Mouse (Mus musculus) embryo, embryonic 10 days (tissue): ENCODE results near the gene Cox20.
"Not testable (repeated sequence)": the region's sequence is repeated elsewhere in the genome, so short reads cannot be mapped to it uniquely, and the experiment has no call there.

Experiments
- DNase-seq: peaks from one replicate; pipeline ENCODE4 v3.0.0-alpha.2; 2015; ENCODE audit warnings: low spot score

Gene Cox20

DNA sequence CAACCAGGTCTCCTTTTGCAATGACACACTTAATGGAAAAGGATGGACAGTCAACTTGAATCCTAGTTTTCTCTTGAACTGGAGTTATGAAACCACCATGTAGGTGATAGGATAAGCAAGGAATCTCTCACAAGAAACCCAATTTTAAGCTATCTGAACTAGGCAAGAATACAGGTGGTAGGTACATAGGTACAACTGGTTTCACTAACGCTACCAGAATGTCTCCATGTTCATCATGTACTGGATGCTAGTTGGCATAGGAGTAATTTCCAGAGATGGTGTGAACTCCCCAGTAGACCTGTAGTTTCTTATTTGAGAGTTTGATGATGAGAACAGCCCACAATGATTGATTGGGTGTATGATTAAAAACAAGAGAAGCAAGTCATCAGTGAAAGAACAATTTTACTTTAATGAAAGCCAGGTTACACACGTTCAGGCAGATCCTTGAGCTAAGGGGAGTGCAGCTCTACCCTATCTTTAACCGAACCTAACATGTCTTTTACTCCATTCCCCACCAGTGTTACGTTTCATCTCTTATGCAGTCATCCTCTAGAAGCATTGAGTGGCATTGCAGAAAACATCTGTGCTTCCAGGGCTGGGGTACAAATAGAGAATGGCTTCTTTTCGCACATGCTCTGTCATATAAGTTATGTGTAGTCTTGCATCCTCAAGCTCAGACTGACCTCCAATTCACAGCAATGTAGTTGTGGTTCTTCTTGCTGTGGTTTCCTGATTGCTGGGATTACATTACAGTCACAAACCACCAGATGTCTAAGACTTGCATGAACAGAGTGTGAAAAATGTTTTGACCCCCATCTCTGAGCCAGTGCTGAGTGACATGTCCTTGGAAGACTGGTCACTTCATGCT, 2.0 kb downstream of the Cox20 start:
- DNase-seq = peak; percentile 58

DNA sequence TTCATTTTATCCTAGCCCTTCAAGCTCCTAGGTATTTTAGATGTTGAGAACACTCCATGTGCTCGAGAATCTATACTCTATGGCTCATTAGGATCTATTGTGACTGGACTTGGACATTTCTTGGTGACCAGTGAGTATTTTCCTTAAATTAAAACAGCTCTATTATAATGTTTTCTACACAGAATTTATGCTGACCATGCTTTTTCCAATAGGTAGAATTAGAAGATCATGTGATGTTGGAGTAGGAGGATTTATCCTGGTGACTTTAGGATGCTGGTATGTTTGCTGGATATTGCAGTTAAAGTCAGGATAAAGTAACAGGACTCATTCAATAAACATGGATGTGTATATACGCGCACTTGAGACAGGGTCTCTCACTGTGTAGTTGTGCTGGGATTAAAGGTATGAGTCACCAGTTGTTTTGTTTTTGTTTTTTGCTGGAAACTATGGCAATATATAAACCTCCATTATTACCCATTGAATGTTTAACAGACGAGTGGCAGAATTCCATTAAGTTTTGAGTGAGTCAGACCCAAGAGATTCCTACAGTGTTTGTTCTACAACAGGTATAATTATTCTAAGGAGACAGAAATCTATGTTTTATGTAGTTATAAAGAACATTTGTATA, 2.9 kb downstream of the Cox20 start:
- no peak for DNase-seq

DNA sequence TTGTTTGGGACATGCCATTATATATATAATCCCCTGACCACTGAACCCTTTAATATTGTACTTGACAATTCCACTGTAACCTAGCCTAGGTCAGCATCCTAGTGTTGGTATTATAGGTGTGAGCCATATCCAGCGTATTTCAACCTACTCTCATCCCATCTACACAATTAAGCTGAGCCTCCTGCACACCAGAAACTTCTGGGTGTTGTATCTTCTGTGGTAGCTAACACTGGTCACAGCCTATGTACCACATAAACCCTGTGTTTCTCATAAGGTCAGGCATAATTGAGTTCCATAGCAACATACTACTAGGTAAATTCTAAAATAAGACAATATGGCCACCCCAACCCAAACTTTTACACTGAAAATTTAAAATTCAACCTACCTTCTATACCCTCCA, 4.3 kb downstream of the Cox20 start:
- DNase-seq = no peak

DNA sequence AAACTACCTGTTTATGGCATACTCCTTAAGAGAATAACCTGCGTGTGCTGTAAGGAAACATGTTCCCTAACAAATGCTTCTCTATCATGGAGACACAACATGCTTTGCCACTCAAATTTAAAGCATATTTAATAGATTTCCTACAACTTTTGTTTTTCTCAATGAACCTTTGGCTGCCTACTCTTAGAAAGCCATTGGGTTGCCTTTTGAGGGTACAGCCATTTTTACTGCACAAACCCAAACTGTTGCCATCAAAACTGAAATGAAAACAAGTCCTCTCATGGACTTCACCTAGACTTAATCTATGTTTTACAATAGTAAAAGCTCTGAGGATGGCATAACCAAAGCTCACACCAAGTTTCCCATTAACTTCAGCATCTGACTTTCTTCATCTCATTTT, 5.6 kb downstream of the Cox20 start:
- DNase-seq = no peak

DNA sequence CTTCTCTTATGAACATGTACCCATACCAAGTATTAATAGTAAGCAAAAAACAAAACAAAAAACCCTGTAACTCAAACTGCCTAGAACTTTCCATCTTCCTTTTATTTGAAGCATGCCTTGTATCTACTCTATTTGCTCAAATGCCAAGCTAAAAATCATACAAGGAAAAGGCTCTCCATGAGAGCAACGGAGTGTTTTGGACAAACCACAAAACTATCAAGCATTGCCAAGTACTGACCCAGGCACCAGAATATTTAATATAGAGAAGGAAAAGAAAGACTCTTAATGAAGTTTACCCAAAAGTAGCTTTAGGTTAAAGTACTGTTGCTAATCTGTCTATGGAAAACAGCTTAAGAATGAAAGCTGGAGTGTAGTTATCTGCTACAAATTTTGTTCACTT, 7.4 kb downstream of the Cox20 start:
- no peak for DNase-seq

DNA sequence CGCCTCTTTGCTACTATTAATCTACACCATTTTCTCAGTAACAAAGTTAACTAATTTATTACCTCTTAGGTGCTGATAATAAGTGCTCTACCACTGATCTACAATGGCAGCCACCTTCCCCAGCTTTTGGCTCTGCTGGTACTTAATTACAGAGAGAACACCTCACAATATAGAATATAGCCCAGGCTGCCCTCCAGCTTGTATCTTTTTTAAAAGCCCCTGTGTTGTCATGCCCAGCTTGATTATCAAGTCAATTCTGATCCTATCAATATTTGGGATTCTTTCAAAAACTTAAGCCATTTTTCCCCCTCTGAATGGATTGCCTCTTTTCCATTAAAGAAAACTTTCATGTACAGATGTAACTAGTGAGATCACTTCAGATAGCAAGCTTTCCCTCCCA, 8.0 kb downstream of the Cox20 start:
- DNase-seq = no peak

DNA sequence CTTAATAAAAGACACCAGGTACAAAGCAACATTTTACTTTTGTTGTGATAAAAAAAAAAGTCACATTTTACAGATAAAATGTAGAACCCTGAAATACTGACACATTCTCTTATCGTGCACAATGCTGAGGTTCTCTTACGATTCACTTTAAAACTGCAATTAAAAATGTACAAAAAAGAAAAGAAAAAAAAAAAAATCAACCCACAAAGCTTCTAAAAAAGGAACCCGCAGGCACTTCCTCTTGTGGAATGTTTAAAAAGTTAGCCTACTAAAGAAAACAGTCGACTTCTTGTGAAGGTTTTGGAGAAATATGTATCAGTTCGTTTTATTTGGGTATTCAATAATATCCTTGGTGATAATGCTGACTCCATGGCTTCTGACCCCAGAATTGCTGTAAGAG, 10.1 kb downstream of the Cox20 start:
- DNase-seq = no peak

DNA sequence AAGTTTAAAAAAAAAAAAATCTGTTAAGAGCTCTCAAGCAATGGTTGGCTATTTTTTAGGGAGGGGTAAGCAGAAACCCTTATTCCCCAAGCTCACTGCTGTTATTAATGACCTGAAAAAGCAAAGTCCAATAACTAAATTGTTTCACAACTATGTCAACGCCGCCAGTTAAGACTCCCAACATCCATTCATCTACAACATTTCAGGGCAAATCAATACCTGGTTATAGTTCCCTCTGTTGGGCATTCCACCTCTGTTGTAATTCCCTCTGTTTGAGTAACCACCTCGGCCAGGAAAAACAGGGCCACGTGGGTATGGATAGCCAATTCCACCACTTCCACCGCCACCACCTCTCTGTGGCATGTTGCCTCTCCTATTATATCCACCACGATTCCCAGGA, 11.0 kb downstream of the Cox20 start:
- DNase-seq = no peak

DNA sequence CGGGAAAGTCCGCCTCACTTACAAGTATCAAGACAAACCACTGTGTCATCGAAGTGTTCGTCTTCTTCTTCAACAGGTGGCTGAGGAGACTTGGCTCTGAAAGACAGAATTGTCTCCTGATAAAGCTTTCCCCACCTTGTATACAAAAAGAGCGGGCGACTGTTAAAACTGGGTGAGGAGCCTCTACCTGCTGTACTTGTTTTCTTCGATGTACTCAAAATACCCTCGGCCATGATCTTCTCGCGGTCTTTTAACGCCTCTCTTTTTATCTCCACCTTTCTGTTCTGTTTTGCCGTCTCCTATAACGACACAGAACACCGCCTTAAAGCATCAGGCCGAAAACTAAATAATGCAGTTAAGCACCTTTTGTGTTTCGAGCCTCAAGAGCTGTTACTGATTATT, 16.9 kb downstream of the Cox20 start:
- peak; percentile 49 for DNase-seq

DNA sequence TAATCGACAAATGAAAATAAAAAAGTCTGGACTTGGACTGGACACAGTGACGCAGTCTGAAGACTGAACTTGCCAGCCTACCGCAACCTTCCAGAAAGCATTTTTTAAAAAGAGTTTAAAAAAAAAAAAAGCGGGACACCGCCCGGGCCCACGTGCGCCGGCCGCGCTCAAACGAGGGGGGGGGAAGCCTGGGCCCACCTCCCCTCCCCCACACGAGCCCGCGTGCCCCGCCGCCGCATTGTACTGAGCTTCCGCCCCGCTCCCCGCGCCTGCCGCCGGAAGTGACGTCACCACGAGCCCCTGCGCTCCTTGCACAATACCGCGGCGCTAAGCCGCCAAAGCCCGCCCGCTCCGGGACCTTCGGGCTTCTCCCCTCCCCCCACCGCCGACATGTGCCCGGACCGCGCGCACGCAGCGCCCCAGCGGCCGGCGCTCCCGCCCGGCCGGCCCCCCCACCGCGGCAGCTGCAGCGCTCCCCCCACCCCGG, 17.4 kb downstream of the Cox20 start:
- peak; percentile 97 for DNase-seq

DNA sequence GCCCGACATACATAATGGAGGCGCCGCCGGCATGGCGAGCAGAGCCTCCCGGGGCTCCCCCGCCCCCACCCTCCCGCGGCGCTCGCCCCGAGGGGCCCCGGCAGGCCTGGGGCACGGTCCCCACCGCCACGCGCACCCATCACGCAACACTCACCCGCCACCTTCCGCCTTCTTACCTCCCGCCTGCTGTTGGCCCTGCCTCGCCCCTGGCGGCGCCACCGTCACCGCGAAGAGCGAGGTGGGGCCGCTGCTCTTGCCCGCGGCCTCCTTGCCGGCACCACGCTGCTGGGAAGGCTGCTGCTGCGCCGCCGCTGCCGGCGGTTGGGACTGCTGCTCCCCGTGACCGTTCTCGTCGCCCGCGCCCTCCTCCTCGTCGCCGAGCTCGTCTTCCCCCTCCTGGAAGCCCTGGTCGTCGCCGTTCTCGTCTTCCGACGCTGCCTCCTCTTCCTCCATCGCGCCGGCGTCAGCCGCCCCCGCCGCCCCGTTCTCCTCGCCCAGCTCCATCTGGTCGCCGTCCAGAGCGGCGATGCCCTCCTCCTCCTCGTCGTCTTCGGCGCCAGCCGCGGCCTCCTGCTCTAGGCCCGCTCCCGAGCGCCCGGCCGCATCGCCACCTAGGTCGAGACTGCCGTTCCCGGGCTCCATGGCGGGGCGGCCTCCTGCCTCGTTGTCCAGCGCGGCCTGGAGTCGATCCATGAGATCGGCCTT, 18.0 kb downstream of the Cox20 start:
- DNase-seq = peak; percentile 38

DNA sequence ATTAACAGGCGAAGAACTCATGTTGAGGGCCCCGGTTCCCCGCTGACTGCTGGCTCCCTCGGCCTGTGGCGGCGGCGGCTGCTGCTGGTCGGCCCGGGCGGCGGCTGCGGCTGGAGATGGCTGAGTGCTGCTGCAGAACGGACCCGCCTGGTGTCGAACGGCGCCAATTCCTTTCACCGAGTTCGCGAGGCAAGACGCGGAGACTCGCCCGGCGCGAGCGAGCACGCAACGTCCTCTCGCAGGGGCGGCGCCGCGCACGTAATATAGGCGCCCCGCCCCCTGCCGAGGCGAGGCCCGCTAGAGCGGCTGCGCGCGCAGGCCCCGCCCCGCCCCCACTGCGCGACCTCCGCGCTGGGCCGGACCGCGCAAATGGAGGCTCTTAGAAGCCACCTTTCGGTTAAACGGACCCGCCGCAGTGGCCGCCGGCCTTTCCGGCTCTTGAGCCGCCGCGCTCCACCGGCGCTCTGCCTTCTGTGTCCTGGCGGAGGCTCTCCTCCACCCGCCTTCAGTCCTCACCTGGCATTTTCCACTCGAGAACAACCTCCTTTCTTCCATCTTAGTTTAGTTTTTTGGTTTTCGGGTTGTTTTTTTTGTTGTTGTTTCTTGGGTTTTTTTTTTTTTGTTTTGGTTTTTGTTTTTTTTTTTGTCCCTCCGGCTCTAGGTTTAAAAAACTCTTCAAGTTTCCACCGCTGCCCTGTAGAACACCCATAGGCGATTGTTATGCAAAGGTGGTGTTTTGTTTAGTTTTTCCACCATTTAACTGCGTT, 18.8 kb downstream of the Cox20 start, which contains the start of gene Hnrnpu:
Gene Hnrnpu, minus strand, starts transcription at position 247 of the 767 bp plus-strand sequence.
- DNase-seq = peak; percentile 97

DNA sequence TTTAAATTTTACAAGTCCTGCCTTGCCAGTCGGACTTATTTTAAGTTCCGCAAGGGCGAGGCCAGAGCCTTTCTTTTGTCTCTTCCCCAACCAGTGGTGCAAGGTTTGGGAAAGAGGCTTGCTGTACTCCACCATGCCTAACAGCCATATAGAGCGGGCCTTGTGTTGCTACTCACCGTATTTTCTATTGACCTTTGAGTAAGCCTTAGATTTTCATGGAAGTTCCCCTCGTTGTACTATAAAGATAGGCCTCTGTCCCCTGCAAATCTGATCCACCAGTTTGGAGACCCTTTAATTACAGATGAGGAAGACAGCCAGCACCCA, 19.4 kb downstream of the Cox20 start:
- DNase-seq = peak; percentile 57

DNA sequence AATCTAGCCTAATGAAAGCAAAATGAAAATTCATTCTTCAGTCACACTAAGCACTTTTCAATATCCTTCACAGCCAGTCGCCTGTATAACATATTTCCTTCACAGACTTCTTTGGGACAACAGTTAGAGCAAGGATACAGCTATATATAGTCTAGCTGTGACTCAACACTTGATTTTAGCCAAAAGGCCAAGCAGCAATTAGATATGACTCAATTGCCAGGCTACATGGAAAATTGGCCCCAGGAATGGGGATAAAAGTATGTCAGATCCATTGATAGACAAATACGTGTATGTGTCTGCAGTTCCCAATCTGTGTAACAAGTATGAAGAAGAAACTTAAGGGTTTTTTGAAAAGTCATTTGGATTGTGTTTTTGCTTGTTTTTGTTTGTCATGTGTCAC, 21.3 kb downstream of the Cox20 start:
- no peak for DNase-seq

DNA sequence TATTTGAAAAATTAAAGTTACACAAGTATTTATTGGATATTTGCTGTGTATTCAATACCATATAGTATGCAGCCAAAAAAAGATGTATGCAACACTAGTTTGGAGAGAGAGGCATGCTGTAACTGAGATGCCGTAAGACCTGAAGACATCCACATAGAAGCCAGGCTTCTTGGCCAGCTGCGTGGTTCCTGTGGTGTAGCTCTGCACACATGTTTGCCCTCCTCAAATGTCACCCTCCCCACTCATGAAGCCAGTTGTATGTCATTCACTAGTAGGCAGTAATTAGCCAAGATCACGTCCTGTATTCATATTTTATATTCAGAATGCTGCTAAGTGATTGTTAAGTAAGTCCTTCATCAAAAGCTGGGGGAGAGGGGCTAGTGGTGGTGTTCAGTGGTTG, 22.5 kb downstream of the Cox20 start:
- no peak for DNase-seq

DNA sequence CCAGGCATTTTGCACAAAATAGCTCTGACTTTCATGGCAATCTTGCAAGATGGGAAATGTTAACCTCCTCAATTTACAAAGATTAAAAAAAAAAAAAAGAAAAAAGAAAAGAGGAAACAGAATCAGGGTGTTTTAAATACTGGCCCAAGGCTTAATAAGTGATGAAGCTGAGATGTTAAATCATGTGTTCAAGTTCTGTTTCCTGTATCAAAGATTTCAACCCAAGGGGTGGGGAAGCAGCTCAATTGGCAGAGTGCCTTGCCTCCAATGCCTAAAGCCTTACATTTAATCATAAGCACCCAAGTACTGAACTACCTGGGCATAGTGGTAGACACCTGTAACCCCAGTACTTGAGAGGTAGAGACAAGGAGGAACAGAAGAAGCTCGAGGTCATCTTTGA, 23.1 kb downstream of the Cox20 start:
- no peak for DNase-seq

DNA sequence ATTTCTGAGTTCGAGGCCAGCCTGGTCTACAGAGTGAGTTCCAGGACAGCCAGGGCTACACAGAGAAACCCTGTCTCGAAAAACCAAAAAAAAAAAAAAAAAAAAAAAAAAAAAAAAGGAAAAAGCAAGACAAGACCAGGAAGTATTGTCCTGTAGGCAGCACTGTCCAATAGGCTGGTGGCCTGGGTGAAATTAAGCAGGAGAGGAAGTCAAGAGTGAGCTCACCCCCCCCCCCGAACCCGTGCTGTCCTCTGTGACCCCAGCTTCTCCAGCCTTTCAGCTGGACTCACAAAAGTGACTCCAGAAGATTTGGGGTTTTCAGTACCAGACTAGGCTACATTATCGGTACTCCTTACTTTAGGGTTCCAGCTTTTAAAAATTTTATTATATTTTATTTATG, 23.7 kb downstream of the Cox20 start:
- no peak for DNase-seq

DNA sequence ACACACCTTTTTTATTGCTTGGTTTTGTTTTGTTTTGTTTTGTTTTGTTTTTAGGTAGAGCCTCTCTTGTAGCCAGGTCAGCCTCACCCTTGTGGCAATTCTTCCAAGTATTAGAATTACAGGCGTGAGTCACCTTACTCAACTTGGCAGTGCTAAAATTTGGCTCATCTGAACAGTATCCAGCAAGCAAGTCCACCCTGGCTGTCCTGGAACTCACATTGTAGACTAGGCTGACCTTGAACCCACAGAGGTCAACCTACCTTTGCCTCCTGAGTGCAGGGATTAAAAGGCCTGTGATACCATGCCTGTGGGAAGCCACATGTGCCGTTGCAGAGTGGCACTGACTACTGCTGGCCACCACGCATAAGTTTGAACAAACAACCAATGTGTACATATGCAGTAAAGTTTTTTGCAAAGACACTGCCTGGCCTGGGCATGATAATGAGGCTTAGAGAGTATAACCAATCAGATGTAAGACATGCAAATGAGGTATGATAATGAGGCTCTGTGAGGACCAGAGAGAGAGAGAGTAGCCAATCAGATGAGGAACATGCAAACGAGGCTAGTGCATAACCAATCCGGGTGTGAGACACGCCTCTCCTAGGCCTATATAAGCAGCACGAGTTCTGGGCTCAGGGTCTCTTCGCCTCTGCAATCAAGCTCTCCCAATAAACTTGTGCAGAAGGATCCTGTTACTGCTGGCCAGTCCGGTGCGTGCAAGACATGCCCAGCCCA, 25.3 kb downstream of the Cox20 start:
- DNase-seq = not testable (repeated sequence)

DNA sequence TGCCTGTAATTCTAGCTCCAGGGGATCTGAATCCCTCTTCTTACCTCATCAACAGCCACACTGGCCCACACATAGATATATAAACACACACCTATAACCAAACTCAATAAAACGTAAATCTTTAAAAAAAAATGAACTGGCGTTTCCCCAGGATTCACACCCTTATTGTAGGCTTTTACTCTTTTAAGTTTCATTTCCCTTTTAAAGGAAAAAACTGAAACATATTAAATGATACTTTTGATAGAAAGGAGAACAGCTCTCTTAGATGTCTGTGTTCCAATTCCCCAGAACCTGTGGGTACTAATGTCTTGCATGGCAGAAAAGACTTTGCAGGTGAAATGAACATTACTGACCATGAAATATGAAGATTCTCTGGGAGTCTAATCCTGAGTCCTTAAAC, 31.9 kb downstream of the Cox20 start:
- no peak for DNase-seq

DNA sequence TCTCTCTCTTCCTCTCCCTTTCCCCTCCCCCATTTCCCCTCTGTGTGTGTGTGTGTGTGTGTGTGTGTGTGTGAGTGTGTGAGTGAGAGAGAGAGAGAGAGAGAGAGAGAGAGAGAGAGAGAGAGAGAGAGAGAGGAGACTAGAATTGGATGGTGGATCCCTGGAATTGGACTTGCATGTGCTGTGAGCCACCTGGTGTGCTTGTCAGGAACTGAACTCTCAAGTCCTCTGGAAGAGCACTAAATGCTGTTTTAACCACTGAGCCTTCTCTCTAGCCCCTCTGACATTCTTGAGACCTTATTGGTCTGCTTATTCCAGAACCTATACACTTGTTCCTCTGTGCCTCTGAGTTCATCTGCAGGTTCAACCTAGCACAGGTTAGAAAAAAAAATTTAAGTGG, 32.7 kb downstream of the Cox20 start:
- DNase-seq = no peak

DNA sequence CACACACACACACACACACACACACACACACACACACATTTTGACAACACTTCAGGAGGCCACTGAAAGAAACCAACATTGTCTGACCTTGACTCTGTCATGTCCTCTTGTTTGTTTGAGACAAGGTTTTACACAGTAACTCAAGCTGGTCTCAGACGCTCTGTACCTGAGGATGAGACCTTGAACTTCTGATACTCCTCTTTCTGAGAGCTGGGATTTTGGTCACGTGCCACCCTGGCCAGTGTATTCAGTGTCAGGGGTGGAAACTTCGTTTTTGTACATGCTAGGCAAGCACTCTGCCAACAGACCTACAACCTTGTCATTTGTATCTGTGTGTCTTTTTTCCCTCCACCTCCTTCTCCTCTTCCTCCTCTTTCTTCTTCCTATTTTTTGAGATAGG, 35.6 kb downstream of the Cox20 start:
- no peak for DNase-seq
